Mouse (Mus musculus): ENCODE data around the gene Paqr7. TPM values are rescaled to one million over a fixed set of nuclear protein-coding genes. Genes with fewer than 3 reads are reported as not detected.
A peak's percentile ranks its signal among the peaks of the same experiment; 100 is the strongest.
"Not testable (repeated sequence)": the region's sequence is repeated elsewhere in the genome, so short reads cannot be mapped to it uniquely, and the experiment has no call there.

The Paqr7 gene
- total RNA-seq, 2 experiments from 2014 or later = 2.4 to 3.0 TPM

- intact Hi-C loops (cut with DNase I) = loop anchor here (2.0 kb wide), 1 partner anchor 73 kb away; the partner anchor contains the start of gene Pafah2
- DNase-seq = no peak
Observed at GRCm38 (mm10) chr4:134469985-134470384, 26.5 kb upstream of the Paqr7 start.

- intact Hi-C loops (cut with DNase I) = no loop called here
- DNase-seq = no peak
Observed at GRCm38 (mm10) chr4:134471469-134471868, 25.0 kb upstream of the Paqr7 start.

DNA sequence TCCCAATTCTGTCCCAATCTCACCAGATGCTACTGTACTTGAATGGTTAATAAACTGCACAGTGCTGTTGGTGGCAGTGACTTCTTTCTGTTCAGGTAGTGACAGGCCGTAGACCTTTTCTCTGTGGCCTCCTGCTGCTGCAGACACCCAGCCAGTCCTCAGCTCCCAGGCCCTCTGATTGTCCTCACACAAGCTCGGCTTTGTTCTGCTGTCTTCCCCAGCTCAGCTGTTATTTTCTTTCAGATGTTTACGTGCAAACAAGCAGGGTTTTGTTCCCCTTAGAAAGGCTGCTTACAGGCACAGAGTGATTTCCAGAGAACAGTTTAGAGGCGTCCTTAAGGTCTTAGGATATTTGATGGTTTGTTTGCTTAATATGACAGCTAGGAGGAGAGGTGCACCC, 22.7 kb upstream of the Paqr7 start:
- intact Hi-C loops (cut with DNase I) = no loop called here
- DNase-seq = no peak

- intact Hi-C loops (cut with DNase I) = no loop called here
- DNase-seq = no peak
Observed at GRCm38 (mm10) chr4:134474240-134474639, 22.3 kb upstream of the Paqr7 start.

DNA sequence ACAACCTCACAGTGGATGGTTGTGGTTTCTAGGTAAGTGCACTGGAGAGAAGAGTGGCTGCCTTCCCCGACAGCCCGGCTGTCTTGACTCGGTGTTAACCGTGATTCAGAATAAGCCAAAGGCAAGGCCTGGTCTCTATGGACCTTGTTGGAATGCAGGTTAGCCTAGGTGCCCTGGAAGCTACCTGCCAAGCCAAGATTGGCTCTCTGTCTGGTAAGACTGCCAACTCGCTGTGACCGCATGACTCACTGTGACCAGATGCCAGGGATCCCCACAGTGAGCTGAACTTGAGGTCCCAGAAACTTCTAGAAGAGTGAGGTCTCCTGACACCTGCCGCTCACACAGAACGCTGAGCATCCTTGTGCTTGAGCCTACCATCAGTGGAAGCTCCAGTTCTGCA, 19.6 kb upstream of the Paqr7 start:
- DNase-seq = no peak
- intact Hi-C loops (cut with DNase I) = loop anchor here (5.0 kb wide), 1 partner anchor 225 kb away; the partner anchor contains the start of gene Grrp1

GRCm38 (mm10) chr4:134478031-134478430, 18.5 kb upstream of the Paqr7 start:
- intact Hi-C loops (cut with DNase I) = loop anchor here (1.0 to 5.0 kb wide), 2 partner anchors 83 to 226 kb away; partner anchors contain the start of gene Grrp1
- peak; percentile 86 for DNase-seq

GRCm38 (mm10) chr4:134479839-134480238, 16.7 kb upstream of the Paqr7 start:
- DNase-seq = no peak
- intact Hi-C loops (cut with DNase I) = loop anchor here (5.0 kb wide), 1 partner anchor 228 kb away; the partner anchor contains the start of gene Grrp1

- intact Hi-C loops (cut with DNase I) = no loop called here
- DNase-seq = peak; percentile 61
Observed at GRCm38 (mm10) chr4:134480864-134481263, 15.6 kb upstream of the Paqr7 start.

DNA sequence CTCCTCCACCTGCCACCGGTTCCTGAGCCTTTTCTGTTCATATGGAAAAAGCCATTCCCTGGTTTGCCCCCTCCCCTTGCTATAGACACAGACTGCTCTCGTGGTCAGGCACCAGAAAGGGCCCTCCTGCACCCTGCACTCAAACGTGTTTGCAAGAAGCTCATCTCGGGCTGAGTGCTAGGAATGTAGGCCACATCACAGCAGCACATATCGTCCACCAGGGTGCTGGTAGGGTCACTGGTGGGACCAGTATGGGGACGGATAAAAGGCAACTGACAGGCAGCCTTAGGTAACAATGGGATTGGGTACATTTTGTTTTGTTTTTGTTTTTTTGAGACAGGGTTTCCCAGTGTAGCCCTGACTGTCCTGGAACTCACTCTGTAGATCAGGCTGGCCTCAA, 15.2 kb upstream of the Paqr7 start:
- DNase-seq = no peak
- intact Hi-C loops (cut with DNase I) = no loop called here

DNA sequence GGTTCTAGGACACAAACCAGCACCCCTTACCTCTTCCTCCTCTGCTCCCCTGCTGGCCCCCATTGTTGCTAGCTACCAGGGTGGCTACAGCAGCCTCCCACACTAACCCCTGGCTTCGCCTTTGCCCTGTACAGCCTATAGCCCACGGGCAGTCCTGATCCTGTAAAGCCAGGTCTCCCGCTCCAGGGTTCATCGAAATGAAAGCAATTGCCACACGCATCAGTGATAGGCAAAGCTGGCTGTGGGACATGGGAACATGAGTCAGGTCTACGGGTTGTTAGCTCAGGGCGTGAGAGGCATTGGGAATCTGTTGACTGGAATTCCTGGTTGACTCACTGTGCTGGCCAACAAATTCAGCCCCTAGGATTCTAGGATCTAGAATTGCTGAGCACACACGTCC, 14.1 kb upstream of the Paqr7 start:
- intact Hi-C loops (cut with DNase I) = no loop called here
- DNase-seq = no peak

DNA sequence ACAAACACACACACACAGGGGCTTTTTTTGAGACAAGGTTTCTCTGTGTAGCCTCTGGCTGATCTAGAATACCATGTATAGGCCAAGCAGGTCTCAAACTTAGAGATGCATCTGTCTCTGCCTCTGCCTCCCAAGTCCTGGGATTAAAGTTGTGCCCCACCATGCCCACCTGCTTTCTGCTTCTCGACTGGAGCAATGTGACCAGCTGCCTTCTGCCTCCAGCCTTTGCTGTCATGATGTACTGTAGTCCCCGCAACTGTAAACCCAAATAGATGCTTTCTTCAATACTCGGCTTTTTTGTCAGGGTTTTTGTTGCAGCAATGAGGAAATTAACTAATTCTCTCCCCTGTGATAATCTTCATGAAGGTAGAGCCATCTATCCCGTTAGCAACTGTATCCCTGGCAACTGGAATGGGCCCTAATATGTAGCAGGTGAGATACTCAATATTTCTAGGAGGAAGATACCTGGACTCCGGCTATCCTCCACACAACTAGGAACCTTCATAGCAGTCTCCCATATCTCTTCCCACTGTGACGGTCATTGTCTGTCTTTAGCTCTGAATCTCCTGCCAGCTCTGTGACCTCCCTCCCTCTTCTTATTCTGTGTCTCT, 13.3 kb upstream of the Paqr7 start:
- no peak for DNase-seq
- intact Hi-C loops (cut with DNase I) = no loop called here

- intact Hi-C loops (cut with DNase I) = no loop called here
- DNase-seq = no peak
Observed at GRCm38 (mm10) chr4:134483696-134484095, 12.8 kb upstream of the Paqr7 start.

DNA sequence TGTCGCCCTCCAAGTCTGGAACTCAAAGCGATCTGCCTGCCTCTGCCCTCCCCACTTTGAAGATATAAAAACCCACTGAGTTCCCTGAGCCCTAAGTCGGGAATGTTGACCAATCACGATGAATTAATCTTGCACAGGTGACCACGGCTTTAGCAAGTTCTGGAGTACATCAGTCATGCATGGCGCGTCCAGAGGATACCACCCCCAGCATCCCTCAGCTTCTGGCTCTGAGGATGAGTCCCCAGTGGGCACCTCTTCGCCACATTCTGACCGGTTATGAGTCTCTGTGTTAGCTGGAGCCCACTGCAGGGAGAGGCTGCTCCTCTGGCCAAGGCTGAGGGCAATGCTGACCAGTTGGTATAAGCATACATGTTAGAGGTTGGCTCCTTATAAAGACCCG, 12.3 kb upstream of the Paqr7 start:
- DNase-seq = no peak
- intact Hi-C loops (cut with DNase I) = no loop called here

- intact Hi-C loops (cut with DNase I) = no loop called here
- no peak for DNase-seq
Observed at GRCm38 (mm10) chr4:134485151-134485900, 11.2 kb upstream of the Paqr7 start.

DNA sequence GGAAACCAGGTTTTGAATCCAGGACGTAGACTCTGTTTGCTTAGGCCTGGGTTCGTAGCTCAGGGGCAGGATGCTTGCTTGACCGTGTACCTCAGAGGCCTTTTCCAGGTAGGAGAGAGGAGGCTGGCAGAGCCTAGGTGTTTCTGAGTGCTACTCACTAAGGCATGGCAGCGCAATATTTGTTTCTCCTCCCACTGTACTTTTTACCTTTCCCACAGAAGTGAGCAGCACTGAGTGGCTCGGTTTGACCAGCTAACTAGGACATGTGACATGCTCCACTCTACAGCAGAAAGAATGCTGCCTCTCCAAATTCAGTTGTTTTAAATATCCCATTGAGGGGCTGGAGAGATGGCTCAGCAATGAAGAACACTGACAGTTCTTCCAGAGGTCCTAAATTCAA, 8.3 kb upstream of the Paqr7 start:
- intact Hi-C loops (cut with DNase I) = no loop called here

GRCm38 (mm10) chr4:134489986-134490665, 6.4 kb upstream of the Paqr7 start:
- intact Hi-C loops (cut with DNase I) = no loop called here
- no peak for DNase-seq

More for the DNA sequence above, 8.3 kb upstream of the Paqr7 start:
- no peak for DNase-seq

DNA sequence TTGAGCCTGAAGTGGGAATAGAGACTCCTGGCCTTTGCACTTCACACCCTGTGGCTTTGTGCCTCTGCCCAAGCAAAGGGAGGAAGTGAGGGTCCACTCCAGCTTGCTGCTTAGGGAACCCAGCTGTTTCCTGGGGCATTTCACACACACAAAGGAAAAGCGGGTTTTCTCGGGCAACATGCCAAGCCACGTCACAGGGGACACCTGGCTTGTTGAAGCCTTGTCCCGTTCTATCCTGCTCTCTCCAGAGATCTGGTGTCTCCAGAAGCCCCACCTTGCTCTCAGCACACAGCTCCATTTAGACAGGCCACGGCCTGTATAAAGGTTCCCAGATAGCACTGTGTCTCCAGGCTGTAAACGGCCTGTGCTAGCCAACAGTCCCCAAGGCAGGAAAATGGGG, 4.8 kb upstream of the Paqr7 start:
- intact Hi-C loops (cut with DNase I) = no loop called here
- no peak for DNase-seq

GRCm38 (mm10) chr4:134494161-134494560, 2.3 kb upstream of the Paqr7 start:
- intact Hi-C loops (cut with DNase I); DNase-seq: not testable (repeated sequence)

GRCm38 (mm10) chr4:134494780-134495545, 1.5 kb upstream of the Paqr7 start:
- intact Hi-C loops (cut with DNase I) = no loop called here
- DNase-seq = no peak

DNA sequence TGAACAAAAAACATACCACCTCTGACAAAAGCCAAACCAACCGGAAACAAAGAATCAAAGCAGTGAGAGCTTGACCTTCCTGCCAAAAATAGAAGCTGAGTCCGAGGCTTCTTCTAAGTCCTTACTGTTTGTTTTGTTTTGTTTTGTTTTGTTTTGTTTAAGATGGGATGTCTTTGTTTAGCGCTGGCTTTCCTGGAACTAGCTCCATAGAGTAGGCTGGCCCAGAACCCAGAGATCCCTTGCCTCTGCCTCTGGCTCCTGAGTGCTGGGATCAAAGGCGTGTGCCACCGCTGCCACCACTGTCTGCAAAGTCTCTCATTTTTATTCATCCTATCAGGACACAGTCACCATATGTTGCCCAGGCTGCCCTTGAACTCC, 962 bp upstream of the Paqr7 start:
- no peak for DNase-seq
- intact Hi-C loops (cut with DNase I) = no loop called here

- intact Hi-C loops (cut with DNase I) = no loop called here
- DNase-seq = no peak
Observed at GRCm38 (mm10) chr4:134497223-134497622, 726 bp downstream of the Paqr7 start.
